Comparison of ENCODE assay signal across 8 mouse cellular contexts in genomic region chr11:54534871-54535270, GRCm38 (mm10). TPM values are rescaled to one million over a fixed set of nuclear protein-coding genes. Genes with fewer than 3 reads are reported as not detected.
DNase-seq lines count a peak whose midpoint lies in the region; ATAC-seq and TF ChIP-seq lines count a peak whose summit lies in the region.

No protein-coding gene starts in this region.

- no peak overlapping the region for H3K27ac ChIP-seq in midbrain, embryonic 14.5 days (replicated peaks; ENCODE audit: low read depth, low read length)
- H3K27ac ChIP-seq in midbrain, embryonic 15.5 days = no peak overlapping the region
- H3K27ac ChIP-seq in forebrain, embryonic 16.5 days (ENCODE audit: low read length) = no peak overlapping the region
- no peak overlapping the region for H3K27ac ChIP-seq in liver, adult 2 months (replicated peaks; ENCODE audit: insufficient read depth, low read depth, low read length)

- DNase-seq in midbrain, embryonic 14.5 days = peak; percentile 74
- DNase-seq in brain, embryonic 14.5 days (ENCODE audit: low read depth) = peak; percentile 69
- peak; percentile 81 for DNase-seq in kidney, adult 9 months
- peak; percentile 41 for DNase-seq in liver, adult 2 months (ENCODE audit: extremely low read depth, low read depth, low spot score)
- peak; percentile 71 for DNase-seq in ovary, postnatal 36 days (ENCODE audit: low spot score)
- peak; percentile 82 for DNase-seq in thymus, postnatal 25 days

- ATAC-seq in midbrain, embryonic 14.5 days (ENCODE audit: low FRiP score, low TSS enrichment) = no peak
- ATAC-seq in midbrain, embryonic 15.5 days (replicated peaks) = no peak
- peak; percentile 38; the same call in 1 of the 2 replicates for ATAC-seq in forebrain, embryonic 16.5 days

- no peaks in the 10 kb centered on the region for H3K4me1 ChIP-seq in midbrain, embryonic 14.5 days (ENCODE audit: control insufficient read depth, insufficient read depth, low read length)
- no peaks in the 10 kb centered on the region for H3K4me1 ChIP-seq in midbrain, embryonic 15.5 days
- H3K4me1 ChIP-seq in forebrain, embryonic 16.5 days (replicated peaks; ENCODE audit: control insufficient read depth, insufficient read depth, low read length) = peaks cover 11% of the 10 kb centered on the region
- H3K4me1 ChIP-seq in liver, adult 2 months (ENCODE audit: control insufficient read depth, insufficient read depth, low read length) = no peaks in the 10 kb centered on the region; the same call in none of the 2 replicates

- H3K9ac ChIP-seq in midbrain, embryonic 14.5 days (replicated peaks; ENCODE audit: low read length) = no peak overlapping the region
- H3K9ac ChIP-seq in midbrain, embryonic 15.5 days = no peak overlapping the region
- H3K9ac ChIP-seq in forebrain, embryonic 16.5 days (replicated peaks; ENCODE audit: low read depth, low read length) = no peak overlapping the region
- H3K9ac ChIP-seq in liver, adult 2 months (ENCODE audit: low read depth, low read length) = no peak overlapping the region

- peak; percentile 75; the same call in 1 of the 2 replicates for TF ChIP-seq CTCF in brain, embryonic 14.5 days (IDR thresholded peaks at IDR 0.05; ENCODE audit: borderline replicate concordance, extremely low read depth, insufficient read depth, insufficient read length)
- peak; percentile 66 for TF ChIP-seq CTCF in liver, adult 2 months (IDR thresholded peaks at IDR 0.05; ENCODE audit: low read depth, low read length)

- no peak overlapping the region for H3K4me2 ChIP-seq in midbrain, embryonic 14.5 days (ENCODE audit: low read length)
- H3K4me2 ChIP-seq in midbrain, embryonic 15.5 days = no peak overlapping the region
- no peak overlapping the region for H3K4me2 ChIP-seq in forebrain, embryonic 16.5 days (ENCODE audit: low read length)

- no peak overlapping the region for H3K4me3 ChIP-seq in midbrain, embryonic 14.5 days (replicated peaks; ENCODE audit: low read depth, low read length)
- H3K4me3 ChIP-seq in midbrain, embryonic 15.5 days = no peak overlapping the region
- H3K4me3 ChIP-seq in forebrain, embryonic 16.5 days (replicated peaks; ENCODE audit: low read length) = no peak overlapping the region
- H3K4me3 ChIP-seq in liver, adult 2 months (ENCODE audit: insufficient read depth, low read depth, low read length) = no peak overlapping the region

- no peak for TF ChIP-seq POLR2A in brain, embryonic 14.5 days (IDR thresholded peaks at IDR 0.05; ENCODE audit: borderline replicate concordance, extremely low read depth, insufficient read depth, insufficient read length, poor library complexity, severe bottlenecking)
- TF ChIP-seq POLR2A in liver, adult 2 months (IDR thresholded peaks at IDR 0.05; ENCODE audit: extremely low read depth, insufficient read depth, low read length) = no peak

- 55% methylated on average over 6 of the region's 6 CpGs for WGBS in midbrain, embryonic 14.5 days
- WGBS in midbrain, embryonic 15.5 days = 54% methylated on average over 6 of the region's 6 CpGs
- 48% methylated on average over 6 of the region's 6 CpGs for WGBS in forebrain, embryonic 16.5 days
- 44% methylated on average over 6 of the region's 6 CpGs for WGBS in liver, adult 2 months

- H3K79me2 ChIP-seq in liver, adult 2 months (ENCODE audit: control insufficient read depth, insufficient read depth, low read length) = peaks cover 11% of the 10 kb centered on the region; the same call in 1 of the 2 replicates

- no peaks in the 10 kb centered on the region for H3K27me3 ChIP-seq in midbrain, embryonic 14.5 days (ENCODE audit: control insufficient read depth, insufficient read depth, low read length)
- no peaks in the 10 kb centered on the region for H3K27me3 ChIP-seq in midbrain, embryonic 15.5 days (replicated peaks)
- no peaks in the 10 kb centered on the region for H3K27me3 ChIP-seq in forebrain, embryonic 16.5 days (replicated peaks; ENCODE audit: control insufficient read depth, insufficient read depth, low read length)
- H3K27me3 ChIP-seq in liver, adult 2 months (ENCODE audit: control insufficient read depth, insufficient read depth, low read length) = no peaks in the 10 kb centered on the region

- no peaks in the 10 kb centered on the region for H3K9me3 ChIP-seq in midbrain, embryonic 14.5 days (ENCODE audit: control insufficient read depth, low read length)
- H3K9me3 ChIP-seq in midbrain, embryonic 15.5 days = no peaks in the 10 kb centered on the region
- no peaks in the 10 kb centered on the region for H3K9me3 ChIP-seq in forebrain, embryonic 16.5 days (ENCODE audit: control insufficient read depth, low read length)

- H3K36me3 ChIP-seq in midbrain, embryonic 14.5 days (ENCODE audit: control insufficient read depth, insufficient read depth, low read length) = no peaks in the 10 kb centered on the region
- H3K36me3 ChIP-seq in midbrain, embryonic 15.5 days (replicated peaks) = no peaks in the 10 kb centered on the region
- H3K36me3 ChIP-seq in forebrain, embryonic 16.5 days (ENCODE audit: control insufficient read depth, insufficient read depth) = no peaks in the 10 kb centered on the region
- H3K36me3 ChIP-seq in liver, adult 2 months (ENCODE audit: control insufficient read depth, insufficient read depth, low read length) = no peaks in the 10 kb centered on the region

RNA-seq across cellular contexts. Expression of gene Rapgef6, which starts 12.2 kb away (rescaled TPM):
- 33.6 and 38.5 TPM in 2 replicates for polyA plus RNA-seq in midbrain, embryonic 14.5 days (2014; fragmentation: Nextera tagmentation; extraction: Ambion mirVana)
- 37.7 and 42.7 TPM in 2 replicates for polyA plus RNA-seq in midbrain, embryonic 15.5 days (2015; fragmentation: Nextera tagmentation; extraction: Ambion mirVana)
- polyA plus RNA-seq in brain, embryonic 14.5 days (2012; rRNA removed) = 23.9 and 29.5 TPM in 2 replicates
- 32.5 and 40.9 TPM in 2 replicates for polyA plus RNA-seq in forebrain, embryonic 16.5 days (2015; fragmentation: Nextera tagmentation; extraction: Ambion mirVana)
- 13.2 and 14.1 TPM in 2 replicates for total RNA-seq in liver, adult 2 months (2014; rRNA removed)
- polyA plus RNA-seq in liver, adult 2 months (2012; rRNA removed) = 7.1 and 8.7 TPM in 2 replicates
